Comparison of ENCODE assay signal across 8 mouse cellular contexts in the genomic region with DNA sequence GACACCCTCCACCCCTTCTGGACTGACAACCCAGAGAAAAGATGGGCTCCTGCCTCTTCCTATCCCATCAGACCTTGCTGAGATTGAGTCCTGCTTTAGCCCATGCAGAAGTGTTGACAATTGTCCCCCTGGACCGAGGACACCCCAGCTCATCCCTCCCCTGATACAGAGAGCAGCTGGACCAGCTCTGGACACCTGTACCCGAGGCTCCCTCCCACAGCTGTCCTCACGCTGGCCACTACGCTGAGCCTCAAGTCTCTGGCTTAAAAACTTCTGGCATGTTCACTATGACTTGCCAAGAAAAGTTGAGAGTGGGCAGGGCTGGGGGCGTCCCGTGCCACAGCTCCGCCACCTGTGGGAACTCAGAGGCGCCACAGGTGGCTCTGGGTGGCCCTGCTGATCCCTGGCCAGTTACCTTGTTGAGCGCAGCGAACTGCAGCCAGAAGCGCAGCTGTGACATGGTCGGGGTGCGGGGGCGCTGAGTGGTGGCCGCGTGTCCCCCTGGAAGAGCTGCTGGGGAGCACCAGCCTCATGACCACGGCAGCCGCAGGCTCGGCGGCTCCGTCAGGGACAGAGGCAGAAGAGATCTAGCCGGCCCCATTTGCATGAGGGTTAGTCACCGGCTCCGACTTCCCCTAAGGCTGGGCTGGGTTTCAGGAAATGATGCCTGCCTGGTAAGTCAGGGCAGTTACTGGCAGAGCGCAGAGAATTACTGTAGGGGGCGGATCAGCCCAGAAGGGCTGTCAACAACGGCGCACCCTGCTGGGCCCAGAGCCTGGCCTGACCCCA. TPM values are rescaled to one million over a fixed set of nuclear protein-coding genes. Genes with fewer than 3 reads are reported as not detected.
DNase-seq lines count a peak whose midpoint lies in the region; ATAC-seq and TF ChIP-seq lines count a peak whose summit lies in the region.

No protein-coding gene starts in this region.

- H3K9ac ChIP-seq in CH12.LX (ENCODE audit: insufficient read depth, low read depth) = peak overlapping the region; percentile 48; the same call in 1 of the 2 replicates
- H3K9ac ChIP-seq in liver, embryonic 14.5 days (replicated peaks) = peak overlapping the region; percentile 31; the same call in 1 of the 2 replicates

- peak overlapping the region; percentile 95 for H3K27ac ChIP-seq in CH12.LX (ENCODE audit: insufficient read depth, low read depth)
- H3K27ac ChIP-seq in liver, embryonic 14.5 days = no peak overlapping the region; the same call in 1 of the 2 replicates

- peak in 1 of 2 experiments; percentile 92; a peak in 2 of 4 replicates for TF ChIP-seq CTCF in CH12.LX (conservative IDR thresholded peaks at IDR 0.05 in 1 of 2, IDR thresholded peaks at IDR 0.05 in 1 of 2; ENCODE audit: low read depth in 2 of 2, low read length in 2 of 2)
- peak; percentile 61 for TF ChIP-seq CTCF in liver, embryonic 14.5 days (IDR thresholded peaks at IDR 0.05; ENCODE audit: low read depth)

- H3K4me3 ChIP-seq in CH12.LX (replicated peaks in 1 of 3; ENCODE audit: low read depth in 2 of 3, low read length in 2 of 3, poor library complexity in 1 of 3) = peak overlapping the region; percentile 44 to 73 (median 54)
- peak overlapping the region in 1 of 2 experiments; percentile 10; a peak in 2 of 4 replicates for H3K4me3 ChIP-seq in liver, embryonic 14.5 days (ENCODE audit: insufficient read depth in 1 of 2, low read depth in 2 of 2, low read length in 2 of 2)

- WGBS in liver, embryonic 14.5 days (ENCODE audit: insufficient replicate concordance) = 18% methylated on average over 28 of the region's 28 CpGs

- peaks cover 38 to 74% of the 10 kb centered on the region in 2 experiments for H3K4me1 ChIP-seq in CH12.LX (ENCODE audit: control insufficient read depth in 1 of 2, insufficient read depth in 2 of 2)
- peaks cover 16 to 24% of the 10 kb centered on the region in 2 experiments for H3K4me1 ChIP-seq in liver, embryonic 14.5 days (replicated peaks; ENCODE audit: control insufficient read depth in 2 of 2, insufficient read depth in 2 of 2, low read length in 1 of 2)

- DNase-seq in 3134 (ENCODE audit: extremely low read depth, insufficient read length, low spot score) (peak; percentile 87), CH12.LX (ENCODE audit: extremely low read depth) (peak; percentile 95)
- peak; percentile 53 for DNase-seq in c-Kit-positive CD71-positive TER-119-positive erythroid progenitor cells, embryonic 14.5 days (ENCODE audit: low spot score)
- DNase-seq in heart, adult 8-10 months (ENCODE audit: low spot score) = peak; percentile 79
- DNase-seq in kidney, adult 9 months = peak; percentile 75
- peak in 2 of 3 experiments; percentile 45 to 60 for DNase-seq in liver, embryonic 14.5 days (ENCODE audit: low read depth in 3 of 3, low spot score in 3 of 3)
- peak; percentile 73 to 82 for DNase-seq in urinary bladder, postnatal 36 days (ENCODE audit: low spot score in 2 of 2)

- dilution Hi-C loops in CH12.LX (cut with MboI; ENCODE audit: extremely low pct_ligation_motif_present, extremely low pct_unique_long_range_greater_than_20kb, low sequenced_read_pairs) = no loop called here

- H3K36me3 ChIP-seq in CH12.LX (replicated peaks in 1 of 2; ENCODE audit: control insufficient read depth in 1 of 2, insufficient read depth in 1 of 2, low read length in 1 of 2) = peaks cover 30 to 71% of the 10 kb centered on the region in 2 experiments
- peaks cover 12% of the 10 kb centered on the region for H3K36me3 ChIP-seq in liver, embryonic 14.5 days (replicated peaks; ENCODE audit: control insufficient read depth, insufficient read depth, low read depth)

- peak; percentile 62 for TF ChIP-seq POLR2A in CH12.LX (IDR thresholded peaks at IDR 0.05; ENCODE audit: low read depth, low read length)

- H3K27me3 ChIP-seq in CH12.LX (replicated peaks) = no peaks in the 10 kb centered on the region
- no peaks in the 10 kb centered on the region for H3K27me3 ChIP-seq in liver, embryonic 14.5 days (ENCODE audit: control insufficient read depth, insufficient read depth, low read length)

- peak; percentile 79 for TF ChIP-seq EP300 in CH12.LX (IDR thresholded peaks at IDR 0.05; ENCODE audit: low read length)
- no peak for TF ChIP-seq EP300 in liver, embryonic 14.5 days (IDR thresholded peaks at IDR 0.05; ENCODE audit: low read depth)

- no peak for ATAC-seq in liver, embryonic 14.5 days (ENCODE audit: insufficient read depth)
- peak; percentile 88 for ATAC-seq in neutrophil, adult 5-6 weeks (ENCODE audit: extremely low read depth, insufficient number of reproducible peaks, low FRiP score, poor library complexity, severe bottlenecking)

- H3K9me3 ChIP-seq in CH12.LX (replicated peaks; ENCODE audit: low read length) = no peaks in the 10 kb centered on the region
- no peaks in the 10 kb centered on the region for H3K9me3 ChIP-seq in liver, embryonic 14.5 days (ENCODE audit: control insufficient read depth, low read length)

- peak overlapping the region; percentile 69 for H3K4me2 ChIP-seq in CH12.LX (ENCODE audit: insufficient read depth, low read depth, poor library complexity, severe bottlenecking)
- H3K4me2 ChIP-seq in liver, embryonic 14.5 days (ENCODE audit: low read depth) = peak overlapping the region; percentile 43

- TF ChIP-seq RAD21 in CH12.LX (IDR thresholded peaks at IDR 0.05; ENCODE audit: low read depth, low read length) = peak; percentile 42

- H3K79me2 ChIP-seq in CH12.LX (replicated peaks; ENCODE audit: control insufficient read depth, extremely low read depth, insufficient read depth, poor library complexity, severe bottlenecking) = no peaks in the 10 kb centered on the region

- in situ Hi-C loops in CH12.LX (cut with MboI; ENCODE audit: low pct_ligation_motif_present, low pct_unique_long_range_greater_than_20kb, low sequenced_read_pairs) = no loop called here

TF ChIP-seq in CH12.LX, 34 proteins besides CTCF, POLR2A, EP300 and RAD21 (continues in another document):
- no peak for TF ChIP-seq E2F4 (IDR thresholded peaks at IDR 0.05; ENCODE audit: insufficient replicate concordance, low read depth, low read length)
- TF ChIP-seq CHD1 (IDR thresholded peaks at IDR 0.05; ENCODE audit: low read depth, low read length) = no peak
- TF ChIP-seq JUN (IDR thresholded peaks at IDR 0.05; ENCODE audit: insufficient read depth, low read depth, low read length) = no peak
- TF ChIP-seq KAT2A (IDR thresholded peaks at IDR 0.05; ENCODE audit: insufficient replicate concordance, low read length) = no peak
- peak; percentile 84 for TF ChIP-seq TCF12 (IDR thresholded peaks at IDR 0.05; ENCODE audit: low read depth, low read length)
- TF ChIP-seq ETS1 (conservative IDR thresholded peaks at IDR 0.05; ENCODE audit: low read depth, low read length) = peak; percentile 74
- no peak for TF ChIP-seq TBP (conservative IDR thresholded peaks at IDR 0.05; ENCODE audit: low read depth, low read length)
- TF ChIP-seq USF1 (IDR thresholded peaks at IDR 0.05; ENCODE audit: low read depth, low read length) = no peak
- no peak for TF ChIP-seq MYC (IDR thresholded peaks at IDR 0.05; ENCODE audit: low read depth, low read length)
- TF ChIP-seq MAZ (IDR thresholded peaks at IDR 0.05; ENCODE audit: low read depth, low read length) = no peak; the same call in 1 of the 2 replicates
- peak; percentile 79 for TF ChIP-seq BHLHE40 (IDR thresholded peaks at IDR 0.05; ENCODE audit: low read depth, low read length)
- TF ChIP-seq GABPA (IDR thresholded peaks at IDR 0.05; ENCODE audit: insufficient replicate concordance, low read depth, low read length) = no peak
- TF ChIP-seq HCFC1 (IDR thresholded peaks at IDR 0.05; ENCODE audit: low read depth, low read length) = peak; percentile 64

RNA-seq across cellular contexts. Expression of a gene that starts 28.0 kb away (rescaled TPM):
- 368 and 459 TPM in 2 replicates for total RNA-seq in CH12.LX (2012; rRNA removed)
- total RNA-seq in CH12.LX (2014; rRNA removed) = 352 and 386 TPM in 2 replicates
- 332 and 353 TPM in 2 replicates for polyA plus RNA-seq in CH12.LX (2012; ENCODE audit: insufficient read length, low read depth)
- total RNA-seq in heart, adult 8-10 months (2022) = 1,000 to 10,000 TPM; 1,048 to 1,125 (median 1,067) TPM
- polyA plus RNA-seq in liver, embryonic 14.5 days (2012; rRNA removed) = 274 and 388 TPM in 2 replicates
- polyA plus RNA-seq in liver, embryonic 14.5 days (2014; fragmentation: Nextera tagmentation; extraction: Ambion mirVana) = 705 and 724 TPM in 2 replicates
- total RNA-seq in neutrophil, adult 5-6 weeks (2017) = 206 and 276 TPM in 2 replicates

RNA-seq across cellular contexts. Expression of a gene that starts 30.4 kb away (rescaled TPM):
- total RNA-seq in CH12.LX (2012; rRNA removed) (20.7 and 22.6 TPM in 2 replicates), CH12.LX (2014; rRNA removed) (9.0 and 9.7 TPM in 2 replicates)
- polyA plus RNA-seq in CH12.LX (2012; ENCODE audit: insufficient read length, low read depth) = 21.1 and 24.2 TPM in 2 replicates
- 10 to 100 TPM in 3 of 4 experiments, 1 to 10 TPM in 1; 9.5 to 12.0 (median 11.1) TPM for total RNA-seq in heart, adult 8-10 months (2022)
- 10.0 and 10.1 TPM in 2 replicates for polyA plus RNA-seq in liver, embryonic 14.5 days (2012; rRNA removed)
- 6.6 and 7.6 TPM in 2 replicates for polyA plus RNA-seq in liver, embryonic 14.5 days (2014; fragmentation: Nextera tagmentation; extraction: Ambion mirVana)
- 232 and 238 TPM in 2 replicates for total RNA-seq in neutrophil, adult 5-6 weeks (2017)

RNA-seq across cellular contexts. Expression of a gene that starts 35.4 kb away (rescaled TPM):
- 127 and 132 TPM in 2 replicates for total RNA-seq in CH12.LX (2012; rRNA removed)
- 98.3 and 105 TPM in 2 replicates for total RNA-seq in CH12.LX (2014; rRNA removed)
- polyA plus RNA-seq in CH12.LX (2012; ENCODE audit: insufficient read length, low read depth) = 194 and 227 TPM in 2 replicates
- 100 to 1,000 TPM in 2 of 4 experiments, 10 to 100 TPM in 2; 91.7 to 106 (median 100) TPM for total RNA-seq in heart, adult 8-10 months (2022)
- 77.0 and 121 TPM in 2 replicates for polyA plus RNA-seq in liver, embryonic 14.5 days (2012; rRNA removed)
- 88.0 and 90.2 TPM in 2 replicates for polyA plus RNA-seq in liver, embryonic 14.5 days (2014; fragmentation: Nextera tagmentation; extraction: Ambion mirVana)
- total RNA-seq in neutrophil, adult 5-6 weeks (2017) = 47.7 and 66.4 TPM in 2 replicates

RNA-seq across cellular contexts. Expression of a gene that starts 40.6 kb away (rescaled TPM):
- total RNA-seq in CH12.LX (2012; rRNA removed) (64.8 and 65.9 TPM in 2 replicates), CH12.LX (2014; rRNA removed) (47.4 and 48.5 TPM in 2 replicates)
- polyA plus RNA-seq in CH12.LX (2012; ENCODE audit: insufficient read length, low read depth) = 93.4 and 94.9 TPM in 2 replicates
- total RNA-seq in heart, adult 8-10 months (2022) = 100 to 1,000 TPM; 148 to 176 (median 153) TPM
- 80.5 and 88.8 TPM in 2 replicates for polyA plus RNA-seq in liver, embryonic 14.5 days (2012; rRNA removed)
- polyA plus RNA-seq in liver, embryonic 14.5 days (2014; fragmentation: Nextera tagmentation; extraction: Ambion mirVana) = 17.4 and 18.9 TPM in 2 replicates
- total RNA-seq in neutrophil, adult 5-6 weeks (2017) = 229 and 235 TPM in 2 replicates

RNA-seq across cellular contexts. Expression of a gene that starts 58.6 kb away (rescaled TPM):
- total RNA-seq in CH12.LX (2012; rRNA removed) (23.4 and 25.9 TPM in 2 replicates), CH12.LX (2014; rRNA removed) (10.3 and 11.8 TPM in 2 replicates)
- 20.2 and 21.2 TPM in 2 replicates for polyA plus RNA-seq in CH12.LX (2012; ENCODE audit: insufficient read length, low read depth)
- total RNA-seq in heart, adult 8-10 months (2022) = 1 to 10 TPM; 2.9 to 5.1 (median 3.4) TPM
- polyA plus RNA-seq in liver, embryonic 14.5 days (2012; rRNA removed) = 17.5 and 20.9 TPM in 2 replicates
- 7.9 and 9.3 TPM in 2 replicates for polyA plus RNA-seq in liver, embryonic 14.5 days (2014; fragmentation: Nextera tagmentation; extraction: Ambion mirVana)
- 695 and 736 TPM in 2 replicates for total RNA-seq in neutrophil, adult 5-6 weeks (2017)
